Mouse (Mus musculus) embryonic fibroblast, embryonic 13.5 days (primary cell): ENCODE results near the gene 5730522E02Rik.

ENCODE experiments used
- CTCF ChIP-seq: IDR thresholded peaks from 2 replicates; pipeline ENCODE4 v1.5.1; 2011; ENCODE audit warnings: mild to moderate bottlenecking, control low read depth, low read length, moderate library complexity, borderline replicate concordance; ENCODE audit not compliant: insufficient read depth
- POLR2A ChIP-seq: IDR thresholded peaks from 2 replicates; pipeline ENCODE4 v1.6.1; 2011; ENCODE audit warnings: low read depth, mild to moderate bottlenecking, control low read depth, low read length, moderate library complexity

GRCm38 (mm10) chr11:25674194-25674593 is 536.4 kb downstream of the 5730522E02Rik start:
- TF ChIP-seq POLR2A (no peak), CTCF (no peak)
